In the genomic region with DNA sequence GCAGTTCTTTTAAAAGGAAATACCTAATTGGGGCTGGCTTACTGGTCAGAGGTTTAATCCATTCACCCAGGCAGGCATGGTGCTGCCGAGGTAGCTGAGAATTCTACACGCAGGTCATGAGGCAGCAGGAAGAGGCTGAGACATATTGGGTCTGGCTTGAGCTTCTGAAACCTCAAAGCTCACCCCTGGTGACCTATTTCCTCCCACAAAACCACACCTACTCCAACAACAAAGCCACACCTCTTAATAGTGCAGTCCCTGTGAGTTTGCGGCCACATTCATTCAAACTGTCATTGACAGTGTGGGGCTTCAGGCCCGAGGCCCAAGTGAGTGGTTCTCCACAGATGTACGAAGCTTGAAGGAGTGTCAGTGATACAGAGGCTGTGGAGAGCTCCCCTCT, we compare ENCODE assay signal across 13 mouse cellular contexts.
"Had no signal": no experiment of that assay in that cellular context is flagged by ENCODE, and none has a peak within 500 bp of the region (broad histone marks: within the 10 kb centered on the region; RNA-seq: fewer than 3 reads in every experiment).

No protein-coding gene starts in this region.

- DNase-seq: gastrocnemius, postnatal 14 days; gastrocnemius, postnatal 36 days; heart, adult 18-20 months; heart, postnatal 10 days; heart, postnatal 4 days; kidney, adult 18-20 months; kidney, adult 8-10 months; kidney, postnatal 10 days; kidney, postnatal 36 days; layer of hippocampus, adult 9-11 months; layer of hippocampus, postnatal 36 days; liver; liver, embryonic 13.5 days had no signal
